Mouse (Mus musculus) forebrain, postnatal 0 days (tissue): ENCODE measurements around the gene Syngr1. TPM values are rescaled to one million over a fixed set of nuclear protein-coding genes. Genes with fewer than 3 reads are reported as not detected.

ENCODE experiments used
- ATAC-seq: fragments of 200-750 bp; cut with Nextera tagmentation; 2 replicates; pipeline ENCODE4 v1.8.0; 2017; ENCODE audit warnings: mild to moderate bottlenecking, moderate library complexity
- DNase-seq: peaks from one replicate; pipeline ENCODE4 v3.0.0-alpha.2; 2015
- H3K27ac ChIP-seq: fragments of 300-500 bp; sonication (generic); 2 replicates; pipeline ENCODE4 v1.5.1; 2014; ENCODE audit warnings: low read depth, mild to moderate bottlenecking, antibody characterized with exemption, low read length, moderate library complexity, mixed read lengths
- H3K27me3 ChIP-seq: fragments of 300-500 bp; sonication (generic); 2 replicates; pipeline ENCODE4 v1.6.1; 2014; ENCODE audit warnings: mild to moderate bottlenecking, low read length, mixed read lengths; ENCODE audit not compliant: insufficient read depth
- H3K36me3 ChIP-seq: fragments of 300-500 bp; sonication (generic); 2 replicates; pipeline ENCODE4 v1.6.1; 2014; ENCODE audit warnings: mild to moderate bottlenecking, moderate library complexity; ENCODE audit not compliant: insufficient read depth
- H3K4me1 ChIP-seq: fragments of 300-500 bp; sonication (generic); 2 replicates; pipeline ENCODE4 v1.6.1; 2014; ENCODE audit warnings: antibody characterized with exemption; ENCODE audit not compliant: insufficient read depth
- H3K4me2 ChIP-seq: fragments of 300-500 bp; sonication (generic); 2 replicates; pipeline ENCODE4 v1.6.1; 2014; ENCODE audit warnings: low read depth, mild to moderate bottlenecking, moderate library complexity
- H3K4me3 ChIP-seq: fragments of 300-500 bp; sonication (generic); 2 replicates; pipeline ENCODE4 v1.5.1; 2014; ENCODE audit warnings: low read depth, low read length, mixed read lengths
- H3K9ac ChIP-seq: fragments of 300-500 bp; sonication (generic); 2 replicates; pipeline ENCODE4 v1.6.1; 2014; ENCODE audit warnings: mild to moderate bottlenecking
- H3K9me3 ChIP-seq: fragments of 300-500 bp; sonication (generic); 2 replicates; pipeline ENCODE4 v1.6.1; 2016; ENCODE audit warnings: low read length
- CTCF ChIP-seq: sonication (generic); IDR thresholded peaks from 2 replicates; pipeline ENCODE4 v1.5.1; 2016; ENCODE audit warnings: antibody characterized with exemption, control low read depth, low read depth
- WGBS: fragments of 180-500 bp; shearing (Covaris S2); extraction: QIAGEN DNeasy Blood & Tissue Kit; methylation state at CpG from one replicate; pipeline ENCODE4 v1.1.7; 2014; 5-methylcytosine and 5-hydroxymethylcytosine counted together
- polyA plus RNA-seq: library from polyadenylated mRNA; unstranded; fragments of >200 nt; fragmentation: Nextera tagmentation; extraction: Ambion mirVana; gene quantifications from 2 replicates; pipeline ENCODE4 v1.2.1, GENCODE M21; 2015
- total RNA-seq: library from RNA; depleted of rRNA; stranded (reverse); fragments of >200 nt; gene quantifications from 2 replicates; pipeline ENCODE4 v1.2.3, GENCODE M21; 2014

Gene Syngr1
- total and polyA plus RNA-seq, 2 experiments from 2014 or later, result 69.0 to 127 TPM

GRCm38 (mm10) chr15:80051092-80051761 is 39.9 kb upstream of the Syngr1 start:
- TF ChIP-seq CTCF, result no peak
- DNase-seq, result no peak
- Histone ChIP-seq H3K9me3 (no peaks in the 10 kb centered on the region), H3K4me3 (no peak overlapping the region), H3K27ac (no peak overlapping the region), H3K4me1 (no peaks in the 10 kb centered on the region), H3K4me2 (no peak overlapping the region), H3K27me3 (no peaks in the 10 kb centered on the region), H3K9ac (no peak overlapping the region), H3K36me3 (no peaks in the 10 kb centered on the region)
- ATAC-seq, result no peak
- 77% methylated on average over 19 of the region's 19 CpGs for WGBS

GRCm38 (mm10) chr15:80051782-80052181 is 39.4 kb upstream of the Syngr1 start:
- Histone ChIP-seq H3K4me3 (no peak overlapping the region), H3K9me3 (no peaks in the 10 kb centered on the region), H3K27me3 (no peaks in the 10 kb centered on the region), H3K27ac (no peak overlapping the region), H3K36me3 (no peaks in the 10 kb centered on the region), H3K4me2 (no peak overlapping the region), H3K4me1 (no peaks in the 10 kb centered on the region), H3K9ac (no peak overlapping the region)
- WGBS, result 89% methylated on average over 9 of the region's 9 CpGs
- DNase-seq (no peak), ATAC-seq (no peak)
- no peak for TF ChIP-seq CTCF

GRCm38 (mm10) chr15:80053381-80054033 is 37.6 kb upstream of the Syngr1 start:
- TF ChIP-seq CTCF, result no peak
- WGBS, result 68% methylated on average over 8 of the region's 8 CpGs
- no peak overlapping the region for H3K9ac ChIP-seq
- H3K36me3 ChIP-seq, result no peaks in the 10 kb centered on the region
- no peak overlapping the region for H3K4me3 ChIP-seq
- ATAC-seq, result no peak
- H3K27me3 ChIP-seq, result no peaks in the 10 kb centered on the region
- H3K9me3 ChIP-seq, result no peaks in the 10 kb centered on the region
- no peaks in the 10 kb centered on the region for H3K4me1 ChIP-seq
- no peak for DNase-seq
- no peak overlapping the region for H3K27ac ChIP-seq
- no peak overlapping the region for H3K4me2 ChIP-seq

GRCm38 (mm10) chr15:80054034-80054710 is 37.0 kb upstream of the Syngr1 start:
- Histone ChIP-seq H3K9me3 (no peaks in the 10 kb centered on the region), H3K27me3 (no peaks in the 10 kb centered on the region), H3K4me3 (no peak overlapping the region), H3K4me2 (no peak overlapping the region), H3K36me3 (no peaks in the 10 kb centered on the region), H3K4me1 (no peaks in the 10 kb centered on the region), H3K9ac (no peak overlapping the region), H3K27ac (no peak overlapping the region)
- 88% methylated on average over 7 of the region's 7 CpGs for WGBS
- ATAC-seq (no peak), DNase-seq (no peak)
- no peak for TF ChIP-seq CTCF

GRCm38 (mm10) chr15:80058151-80058550 is 33.0 kb upstream of the Syngr1 start:
- Histone ChIP-seq H3K9ac (no peak overlapping the region), H3K27ac (no peak overlapping the region), H3K36me3 (no peaks in the 10 kb centered on the region), H3K4me2 (no peak overlapping the region), H3K4me1 (no peaks in the 10 kb centered on the region), H3K4me3 (no peak overlapping the region), H3K9me3 (no peaks in the 10 kb centered on the region), H3K27me3 (no peaks in the 10 kb centered on the region)
- 91% methylated on average over 7 of the region's 7 CpGs for WGBS
- no peak for ATAC-seq
- DNase-seq, result no peak
- TF ChIP-seq CTCF, result no peak

GRCm38 (mm10) chr15:80059606-80060005 is 31.5 kb upstream of the Syngr1 start:
- DNase-seq (no peak), ATAC-seq (no peak)
- WGBS, result 74% methylated on average over 7 of the region's 7 CpGs

GRCm38 (mm10) chr15:80060356-80061070 is 30.6 kb upstream of the Syngr1 start:
- Histone ChIP-seq H3K4me2 (no peak overlapping the region), H3K4me3 (no peak overlapping the region), H3K9ac (no peak overlapping the region), H3K27ac (no peak overlapping the region), H3K36me3 (no peaks in the 10 kb centered on the region), H3K9me3 (no peaks in the 10 kb centered on the region), H3K4me1 (no peaks in the 10 kb centered on the region), H3K27me3 (no peaks in the 10 kb centered on the region)
- no peak for DNase-seq
- TF ChIP-seq CTCF, result no peak
- 91% methylated on average over 8 of the region's 8 CpGs for WGBS
- ATAC-seq, result no peak

More at GRCm38 (mm10) chr15:80059606-80060005, 31.5 kb upstream of the Syngr1 start:
- no peaks in the 10 kb centered on the region for H3K36me3 ChIP-seq
- H3K4me2 ChIP-seq, result no peak overlapping the region
- no peak for TF ChIP-seq CTCF
- no peak overlapping the region for H3K27ac ChIP-seq
- H3K9ac ChIP-seq, result no peak overlapping the region
- H3K4me3 ChIP-seq, result no peak overlapping the region
- no peaks in the 10 kb centered on the region for H3K27me3 ChIP-seq
- no peaks in the 10 kb centered on the region for H3K4me1 ChIP-seq
- H3K9me3 ChIP-seq, result no peaks in the 10 kb centered on the region
